Mouse (Mus musculus) mouse embryonic stem cell (cell line): Measurements from ENCODE around the gene Prkcg.

Source experiments
- in situ Hi-C, 2 experiments: fragments of 300-500 bp; cut with MboI; formaldehyde crosslinking; loops; 1 replicate in 1 of 2; 3 replicates in 1 of 2; pipeline ENCODE4 v1.14.3; 2019 to 2020; ENCODE audit warnings: low sequenced_read_pairs in 2 of 2, low pct_unique_long_range_greater_than_20kb in 1 of 2, mixed read lengths in 1 of 2; ENCODE audit not compliant: unreplicated experiment in 1 of 2

The Prkcg gene

DNA sequence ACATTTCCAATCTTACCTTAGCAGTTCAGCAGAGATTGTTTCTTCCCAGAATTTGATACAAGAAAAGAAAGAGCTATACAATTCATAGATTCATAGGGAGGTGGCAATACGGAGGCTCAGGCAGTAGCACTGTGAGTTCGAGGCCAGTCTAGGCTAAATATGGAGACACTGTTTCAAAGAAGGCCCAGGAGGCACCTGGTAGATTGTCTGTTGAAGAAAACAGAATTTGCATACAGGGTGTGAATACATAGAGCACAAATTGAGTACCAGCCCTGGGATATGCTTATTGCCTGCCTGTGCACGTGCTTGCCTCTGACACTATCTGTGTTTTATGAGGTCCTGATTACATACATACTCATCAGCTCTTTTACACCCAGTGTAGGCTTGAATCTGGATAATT lies 17.4 kb downstream of the Prkcg start:
- in situ Hi-C loops, result no loop called here

DNA sequence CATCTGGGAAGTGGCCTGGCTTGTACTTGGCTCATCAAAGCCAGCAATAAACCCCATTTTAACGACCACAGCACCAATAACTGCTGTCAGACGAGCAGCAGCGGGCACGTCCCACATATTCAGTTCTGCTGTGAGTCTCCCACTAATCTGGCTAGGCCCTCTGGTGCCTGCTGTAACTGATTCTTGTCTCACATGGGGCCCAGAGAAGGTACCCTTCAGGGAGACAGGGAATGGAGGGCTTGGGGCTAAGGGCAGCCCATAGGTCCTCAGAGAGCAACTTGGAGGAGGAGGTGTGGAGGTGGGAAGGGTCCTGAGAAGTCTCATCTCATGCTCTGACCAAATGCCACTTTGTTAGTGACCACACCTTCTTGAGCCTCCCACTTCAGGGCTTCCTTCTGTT lies 19.7 kb downstream of the Prkcg start:
- in situ Hi-C loops, result no loop called here

DNA sequence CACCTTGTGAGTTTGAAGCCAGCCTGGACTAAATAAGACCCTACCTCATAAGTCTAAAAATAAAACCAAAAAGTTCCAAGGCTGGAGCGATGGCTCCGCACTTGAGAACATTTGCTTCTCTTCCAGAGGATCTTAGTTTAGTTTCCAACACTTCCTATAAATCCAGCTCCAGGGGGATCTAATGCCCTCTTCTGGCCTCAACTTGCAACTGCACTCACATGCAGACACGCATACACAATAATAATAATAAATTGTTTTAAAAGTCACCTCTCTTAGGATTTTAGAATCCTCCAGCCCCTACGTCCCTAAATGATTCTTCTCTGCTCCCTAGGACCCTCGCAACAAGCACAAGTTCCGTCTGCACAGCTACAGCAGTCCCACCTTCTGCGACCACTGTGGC lies 21.3 kb downstream of the Prkcg start:
- in situ Hi-C loops, result no loop called here

DNA sequence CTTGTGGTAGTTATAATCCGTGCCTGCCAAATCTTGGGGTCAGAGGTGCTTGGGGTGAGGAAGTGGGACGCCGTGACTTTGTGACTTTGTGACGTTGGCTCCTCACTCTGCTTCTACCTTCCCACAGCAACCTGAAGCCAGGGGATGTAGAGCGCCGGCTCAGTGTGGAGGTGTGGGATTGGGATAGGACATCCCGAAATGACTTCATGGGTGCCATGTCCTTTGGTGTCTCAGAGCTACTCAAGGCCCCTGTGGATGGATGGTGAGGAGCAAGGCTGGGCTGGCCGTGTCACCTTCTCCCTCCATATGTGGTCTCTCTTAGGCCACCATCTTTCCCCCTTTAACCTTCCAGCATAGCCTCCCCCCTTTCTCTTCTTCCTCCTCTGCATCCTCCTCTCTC lies 24.6 kb downstream of the Prkcg start:
- in situ Hi-C loops, result no loop called here

DNA sequence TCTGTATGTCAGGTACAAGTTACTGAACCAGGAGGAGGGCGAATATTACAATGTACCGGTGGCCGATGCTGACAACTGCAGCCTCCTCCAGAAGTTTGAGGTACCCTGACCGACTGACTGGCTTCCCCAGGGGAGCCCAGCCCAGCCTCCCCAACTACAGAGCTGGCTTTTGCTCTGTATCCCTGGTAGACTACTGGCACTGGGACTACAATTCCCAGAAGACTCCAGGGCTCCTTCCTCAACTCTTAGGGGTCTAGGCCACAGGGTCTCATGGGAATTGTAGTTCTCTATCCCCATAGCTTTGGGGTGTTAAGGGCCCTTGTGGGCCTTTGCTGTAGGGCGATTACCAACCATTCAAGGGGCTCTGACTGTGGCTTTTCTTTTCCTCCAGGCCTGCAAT lies 25.1 kb downstream of the Prkcg start:
- in situ Hi-C loops, result no loop called here

DNA sequence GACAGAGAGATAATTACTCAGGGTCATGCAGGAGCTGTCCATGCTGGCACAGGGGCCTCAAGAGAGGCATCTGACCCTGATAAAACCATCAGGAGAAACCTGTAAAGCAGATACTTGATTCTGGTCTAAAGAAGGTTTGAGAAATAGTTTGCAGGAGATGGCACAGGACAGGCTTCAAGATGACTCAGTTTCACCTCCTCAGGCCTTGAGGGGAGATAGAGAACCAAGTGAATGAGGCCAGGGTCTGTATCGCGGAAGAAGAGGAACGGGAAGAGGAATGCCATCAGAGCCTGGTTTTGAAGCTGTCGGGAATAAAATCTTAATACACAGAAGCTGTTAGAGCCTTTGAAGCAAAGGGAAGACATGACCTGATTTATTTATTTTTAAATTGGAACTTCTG lies 28.7 kb downstream of the Prkcg start:
- in situ Hi-C loops, result loop anchor here in 1 of 2 experiments (5.0 kb wide), 1 partner anchor 40 kb away; no protein-coding TSS in a partner anchor

DNA sequence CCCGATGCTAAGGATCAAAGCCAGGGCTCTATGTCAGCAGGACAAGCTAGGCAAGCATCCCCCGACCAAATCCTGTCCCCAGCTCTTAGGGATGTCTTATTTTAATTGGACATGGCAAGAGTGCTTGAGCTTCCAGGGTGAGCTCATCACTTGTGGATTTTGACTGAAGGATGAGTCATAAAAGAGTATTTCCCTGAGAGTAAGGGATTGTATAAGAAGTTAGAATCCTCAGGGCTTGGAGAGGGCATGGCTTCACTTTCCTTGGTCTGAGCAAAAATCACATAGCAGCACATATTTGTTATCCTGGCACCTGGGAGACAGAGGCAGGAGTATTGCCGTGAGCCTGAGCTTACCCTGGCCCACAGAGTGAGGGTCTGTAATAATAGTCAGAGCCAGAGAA lies 31.9 kb downstream of the Prkcg start:
- in situ Hi-C loops, result no loop called here

DNA sequence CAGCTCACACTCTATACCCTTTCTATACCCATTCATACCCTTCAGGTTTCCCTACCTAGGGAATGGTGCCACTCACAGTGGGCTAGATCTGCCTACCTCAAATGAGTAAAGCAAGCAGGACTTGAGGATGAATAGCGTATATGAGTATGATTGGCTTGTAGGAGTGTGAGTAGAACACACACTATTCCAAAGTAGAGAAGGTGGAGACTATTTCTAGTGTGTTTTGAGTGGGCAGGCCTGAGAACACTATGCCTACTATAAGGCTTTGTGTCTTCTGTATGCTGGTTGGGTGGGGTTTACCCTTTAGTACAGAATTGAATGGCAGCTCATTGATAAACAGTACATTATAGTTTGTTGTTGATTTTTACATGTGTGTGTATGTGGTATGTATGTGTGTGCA lies 34.8 kb downstream of the Prkcg start:
- in situ Hi-C loops, result no loop called here

DNA sequence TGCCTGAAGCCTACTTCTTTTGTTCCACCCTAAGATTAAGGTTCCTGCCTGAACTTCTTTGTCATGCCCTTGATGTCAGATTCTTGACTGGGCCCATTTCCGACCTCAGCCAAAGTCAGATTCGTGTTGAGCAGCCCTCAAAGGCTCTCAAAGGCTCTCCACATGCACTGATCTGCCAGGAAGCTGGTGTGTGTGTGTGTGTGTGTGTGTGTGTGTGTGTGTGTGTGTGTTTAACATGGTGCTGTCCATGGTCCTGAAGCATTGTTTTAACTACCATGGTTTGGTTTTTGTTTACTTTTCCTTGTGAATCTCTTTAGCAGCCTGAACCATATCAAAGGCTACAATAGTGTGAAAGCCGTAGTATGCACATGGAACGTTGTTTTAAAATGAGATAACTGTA lies 39.0 kb downstream of the Prkcg start:
- in situ Hi-C loops, result no loop called here

DNA sequence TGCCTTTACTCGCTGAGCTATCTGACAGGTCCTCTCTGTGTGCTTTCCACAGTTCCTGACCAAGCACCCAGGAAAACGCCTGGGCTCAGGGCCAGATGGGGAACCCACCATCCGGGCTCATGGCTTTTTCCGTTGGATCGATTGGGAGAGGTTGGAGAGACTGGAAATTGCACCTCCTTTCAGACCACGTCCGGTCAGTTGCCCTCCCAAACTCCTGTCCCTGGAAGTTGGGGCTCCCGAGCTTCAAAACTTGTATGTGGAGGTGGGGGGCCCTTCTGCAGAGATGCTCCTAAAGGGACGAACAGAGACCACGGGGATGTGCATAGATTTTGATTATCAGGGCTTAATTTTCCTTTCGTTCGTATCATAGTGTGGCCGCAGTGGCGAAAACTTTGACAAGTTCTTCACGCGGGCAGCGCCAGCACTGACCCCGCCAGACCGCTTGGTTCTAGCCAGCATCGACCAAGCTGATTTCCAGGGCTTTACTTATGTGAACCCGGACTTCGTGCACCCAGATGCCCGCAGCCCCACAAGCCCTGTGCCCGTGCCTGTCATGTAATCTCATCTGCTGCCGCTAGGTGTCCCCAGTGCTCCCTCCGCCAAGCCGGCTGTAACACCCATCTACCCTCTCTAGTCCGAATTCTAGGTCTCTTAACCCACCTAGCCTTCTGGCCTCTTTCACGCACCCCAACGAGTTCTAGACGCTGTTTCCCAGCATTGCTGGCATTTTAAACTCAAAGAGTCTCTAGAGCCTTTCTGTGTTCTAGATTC lies 41.0 kb downstream of the Prkcg start:
- in situ Hi-C loops, result no loop called here

DNA sequence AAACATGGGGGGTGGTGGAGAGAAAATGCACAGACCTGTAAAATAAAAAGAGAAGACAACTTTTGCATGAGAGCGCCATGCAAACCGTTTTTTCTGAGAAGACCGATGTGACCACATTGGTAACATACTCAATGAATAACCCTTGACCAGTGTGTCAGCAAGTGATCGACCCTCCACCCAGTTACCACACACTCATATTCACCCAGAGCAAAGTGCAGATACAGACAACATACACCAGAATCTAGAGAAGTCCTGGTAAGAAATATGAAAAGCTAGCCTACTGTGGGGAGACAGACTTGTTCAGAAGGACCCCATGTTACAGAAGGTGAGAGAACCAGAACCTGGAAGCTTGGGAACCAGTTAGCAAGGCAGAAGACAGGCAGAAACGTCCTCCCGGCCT lies 42.2 kb downstream of the Prkcg start:
- in situ Hi-C loops, result no loop called here

DNA sequence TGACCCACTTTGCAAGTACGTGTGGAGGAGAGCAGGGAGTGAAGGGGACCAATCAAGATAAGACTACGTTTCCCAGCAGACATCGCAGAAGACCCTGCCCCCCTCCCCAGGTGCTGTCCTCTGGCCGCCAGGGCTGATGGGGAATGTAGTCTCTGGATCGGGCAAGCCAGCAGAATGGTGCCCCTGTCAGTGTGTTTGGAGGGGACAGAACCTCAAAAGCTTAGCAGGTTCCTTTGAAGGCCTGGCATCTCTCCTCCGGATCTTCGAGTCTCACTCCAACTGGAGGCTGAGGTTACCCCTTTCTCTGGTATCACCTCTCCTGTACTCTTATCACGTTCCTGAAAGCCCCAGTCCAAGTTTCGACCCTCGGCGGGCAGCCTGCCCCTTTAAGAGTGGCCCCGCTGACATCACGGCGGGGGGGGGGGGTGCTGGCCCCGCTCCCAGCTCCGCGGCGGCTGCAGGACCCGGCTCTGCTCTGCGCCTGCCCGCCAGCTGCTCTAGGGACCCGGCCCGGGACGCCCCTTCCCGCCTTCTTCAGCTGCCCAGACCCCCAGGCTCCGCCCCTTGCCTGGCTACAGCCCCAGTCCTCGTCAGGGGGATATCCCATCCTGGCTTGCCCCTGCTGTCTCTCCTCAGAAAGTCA lies 42.7 kb downstream of the Prkcg start:
- in situ Hi-C loops, result no loop called here

DNA sequence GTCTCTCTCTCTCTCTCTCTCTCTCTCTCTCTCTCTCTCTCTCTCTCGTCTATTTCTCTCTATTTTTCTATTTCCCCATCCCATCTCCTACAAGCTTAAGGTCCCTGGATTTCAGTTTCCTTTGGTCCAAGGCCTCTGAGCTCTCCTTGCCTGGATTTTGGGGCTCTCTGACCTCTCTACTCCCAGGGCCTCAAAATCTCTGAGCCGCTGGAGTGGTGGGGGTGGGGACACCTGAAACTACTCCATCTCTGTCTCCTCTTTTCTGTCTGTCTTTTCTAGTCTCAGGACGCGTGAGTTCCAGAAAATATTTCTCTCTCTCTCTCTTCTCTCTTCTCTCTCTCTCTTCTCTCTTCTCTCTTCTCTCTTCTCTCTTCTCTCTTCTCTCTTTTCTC lies 43.2 kb downstream of the Prkcg start:
- in situ Hi-C loops, result no loop called here

DNA sequence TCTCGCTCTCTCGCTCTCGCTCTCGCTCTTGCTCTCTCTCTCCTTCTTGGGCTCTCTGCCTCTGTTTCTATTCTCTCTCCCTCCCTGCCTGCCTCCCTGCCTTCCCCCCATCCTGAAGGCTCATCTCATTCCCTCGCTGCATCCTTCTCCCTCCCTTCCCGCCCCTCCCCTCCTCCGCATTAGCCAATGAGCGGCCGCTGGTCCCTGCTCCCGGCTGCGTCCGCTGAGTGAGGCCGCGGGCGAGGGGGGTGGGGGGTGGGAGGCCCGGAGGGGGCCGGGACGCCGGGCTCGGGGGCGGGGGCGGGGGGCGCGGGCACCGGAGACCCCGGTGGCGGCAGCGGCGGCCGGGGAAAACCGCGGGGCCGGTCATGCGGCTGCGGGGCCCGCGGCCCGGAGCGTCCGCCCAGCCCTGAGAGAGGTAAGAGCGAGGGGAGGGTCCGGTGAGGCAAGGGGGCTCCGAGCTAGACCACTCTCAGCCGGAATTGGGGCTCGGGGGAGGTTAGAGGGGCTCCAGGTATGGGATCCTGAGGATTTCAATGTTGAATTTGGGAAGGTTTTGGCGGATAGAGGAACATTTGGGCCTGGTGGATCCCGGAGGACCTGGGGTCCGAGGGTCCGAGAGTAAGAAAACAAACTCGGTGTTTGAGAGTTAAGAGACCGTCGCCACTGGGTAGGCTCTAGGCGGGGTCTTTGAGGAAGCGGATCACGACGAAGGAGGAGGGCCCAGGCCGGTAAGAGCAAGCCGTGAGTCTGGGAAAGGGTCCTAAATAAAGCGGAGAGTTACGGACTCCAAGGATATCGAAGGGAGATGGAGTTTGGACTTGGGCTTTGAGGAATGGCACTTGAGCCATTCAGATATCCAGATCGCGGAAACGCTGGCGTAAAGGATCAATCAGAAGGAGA lies 43.9 kb downstream of the Prkcg start, which contains the start of gene Cacng7:
Gene Cacng7 (plus strand): TSS at position 337 of the 903 bp plus-strand sequence.
- in situ Hi-C loops, result no loop called here

DNA sequence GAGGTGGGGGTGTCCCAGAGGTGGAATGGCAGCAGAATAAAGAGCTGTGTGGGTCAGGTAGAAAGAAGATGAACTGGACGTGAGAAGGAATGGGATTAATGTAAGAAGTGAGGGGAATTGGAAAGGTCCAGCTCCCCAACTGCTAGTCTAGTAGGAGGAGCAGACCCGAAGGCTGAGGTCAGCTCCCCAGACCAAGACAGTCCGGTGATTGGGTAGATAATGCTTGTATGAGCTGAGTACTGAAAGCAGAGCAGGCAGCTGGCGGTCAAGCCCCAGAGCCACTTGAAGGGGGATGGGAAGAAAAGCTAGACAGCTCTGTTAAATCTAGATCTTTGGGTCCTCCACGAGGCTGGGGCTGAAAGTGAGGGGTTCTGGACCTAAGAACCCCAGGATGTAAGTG lies 44.6 kb downstream of the Prkcg start:
- in situ Hi-C loops, result no loop called here

DNA sequence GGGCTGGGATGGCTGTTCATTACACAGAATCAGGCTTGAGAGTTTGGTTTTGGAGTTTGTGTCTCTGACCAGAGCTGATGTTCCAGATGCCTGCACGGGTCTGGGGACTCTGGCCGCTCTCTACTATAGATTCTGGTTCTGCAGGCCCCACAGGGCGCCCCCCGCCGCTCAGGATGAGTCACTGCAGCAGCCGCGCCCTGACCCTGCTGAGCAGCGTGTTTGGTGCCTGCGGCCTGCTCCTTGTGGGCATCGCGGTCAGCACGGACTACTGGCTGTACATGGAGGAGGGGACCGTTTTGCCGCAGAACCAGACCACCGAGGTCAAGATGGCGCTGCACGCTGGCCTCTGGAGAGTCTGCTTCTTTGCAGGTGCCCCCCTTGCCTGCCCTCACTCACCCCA lies 47.4 kb downstream of the Prkcg start:
- in situ Hi-C loops, result no loop called here

DNA sequence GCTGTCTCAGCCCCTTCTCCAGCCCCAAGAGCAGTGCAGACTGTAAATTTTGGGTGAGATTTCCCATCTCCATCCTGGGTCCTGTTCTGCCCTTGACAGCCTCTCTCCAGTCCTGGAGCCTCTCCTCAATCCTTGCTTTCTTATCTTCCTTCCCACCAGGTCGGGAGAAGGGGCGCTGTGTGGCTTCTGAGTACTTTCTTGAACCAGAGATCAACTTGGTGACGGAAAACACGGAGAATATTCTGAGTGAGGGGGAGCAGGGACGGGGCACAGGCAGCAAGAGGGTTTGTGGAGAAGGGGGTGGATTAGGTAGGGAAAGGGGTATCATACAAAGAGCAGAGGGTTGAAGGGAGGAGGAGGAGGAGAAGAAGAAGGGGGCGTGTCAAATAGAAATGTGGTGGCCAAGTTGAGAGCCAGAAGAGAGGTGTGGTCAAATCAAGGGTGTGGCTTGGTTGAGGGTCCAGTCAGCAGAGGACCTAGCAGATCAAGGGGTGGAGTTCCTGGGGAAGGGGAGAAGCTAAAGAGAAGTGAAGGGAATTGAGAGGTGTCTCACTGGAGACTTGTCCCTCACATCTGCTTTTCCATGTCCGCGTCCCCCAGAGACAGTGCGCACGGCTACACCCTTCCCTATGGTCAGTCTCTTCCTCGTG lies 49.4 kb downstream of the Prkcg start:
- in situ Hi-C loops, result no loop called here

DNA sequence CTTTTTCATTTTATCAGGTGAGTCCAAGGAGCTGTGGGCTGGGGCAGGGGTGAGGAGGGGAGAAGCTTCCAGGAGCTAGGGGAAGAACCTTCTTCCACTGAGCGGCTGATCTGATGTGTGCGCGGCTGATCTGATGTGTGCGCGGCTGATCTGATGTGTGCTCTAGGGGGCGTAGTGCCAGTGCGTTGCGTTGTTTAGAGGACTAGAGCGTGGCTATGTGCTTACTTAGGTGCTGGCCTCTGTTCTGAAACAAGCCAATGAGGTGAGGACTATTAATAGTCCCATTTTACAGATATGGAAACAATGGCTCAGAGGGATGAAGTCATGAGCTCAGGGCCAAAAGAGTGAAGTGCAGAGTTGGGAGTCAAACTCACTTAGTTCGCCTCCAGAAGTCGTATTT lies 50.0 kb downstream of the Prkcg start:
- in situ Hi-C loops, result no loop called here

DNA sequence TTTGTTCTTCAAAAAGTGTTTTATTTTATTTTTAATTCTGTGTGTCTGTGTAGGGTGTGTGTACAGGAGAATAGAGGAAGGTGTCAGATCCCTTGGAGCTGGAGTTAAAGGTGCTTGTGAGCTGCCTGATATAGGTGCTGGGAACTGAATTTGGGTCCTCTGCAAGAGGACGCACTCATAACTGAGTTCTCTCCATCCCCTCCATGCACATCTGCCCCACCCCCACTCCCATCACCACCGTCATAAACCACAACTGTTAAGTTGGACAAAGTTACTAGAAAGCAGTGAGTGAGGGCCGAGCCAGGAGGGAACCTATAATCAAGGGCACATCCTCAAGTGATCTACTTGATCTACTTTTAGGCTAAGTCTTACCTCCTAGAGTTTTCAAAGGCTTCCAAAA lies 54.9 kb downstream of the Prkcg start:
- in situ Hi-C loops, result loop anchor here in 1 of 2 experiments (5.0 kb wide), 1 partner anchor 38 kb away; no protein-coding TSS in a partner anchor
